Mouse (Mus musculus) retina, postnatal 7 days (tissue): Measurements from ENCODE around the gene B3gnt4.
A peak's percentile ranks its signal among the peaks of the same experiment; 100 is the strongest.
"Not testable (repeated sequence)": the region's sequence is repeated elsewhere in the genome, so short reads cannot be mapped to it uniquely, and the experiment has no call there.

Experiments
- DNase-seq: peaks from one replicate; pipeline ENCODE4 v3.0.0-alpha.2; 2012; ENCODE audit warnings: low read depth, low spot score

The B3gnt4 gene

GRCm38 (mm10) chr5:123510160-123510559 lies at the start of gene B3gnt4:
Gene B3gnt4, plus strand, starts transcription at chr5:123510460.
- no peak for DNase-seq

DNA sequence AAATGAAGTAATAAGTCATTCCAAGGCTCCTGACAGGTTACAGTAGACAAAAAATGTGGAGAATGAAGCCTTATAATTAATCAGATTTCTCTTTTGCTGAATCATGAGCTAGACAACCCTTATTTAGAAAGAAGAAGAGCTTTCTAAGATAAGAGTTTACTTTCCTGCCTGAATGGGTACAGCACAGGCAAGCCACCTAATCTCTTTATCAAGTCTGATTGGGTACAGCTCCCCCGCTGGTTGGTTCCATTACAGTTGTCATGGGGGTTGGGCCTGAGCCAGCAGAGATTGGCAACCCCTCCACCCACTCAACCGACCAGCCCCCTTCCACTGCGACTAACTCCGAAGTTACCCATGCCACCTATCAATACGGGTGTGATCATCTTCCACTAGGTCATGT lies 48.8 kb upstream of the B3gnt4 start:
- DNase-seq, result no peak

DNA sequence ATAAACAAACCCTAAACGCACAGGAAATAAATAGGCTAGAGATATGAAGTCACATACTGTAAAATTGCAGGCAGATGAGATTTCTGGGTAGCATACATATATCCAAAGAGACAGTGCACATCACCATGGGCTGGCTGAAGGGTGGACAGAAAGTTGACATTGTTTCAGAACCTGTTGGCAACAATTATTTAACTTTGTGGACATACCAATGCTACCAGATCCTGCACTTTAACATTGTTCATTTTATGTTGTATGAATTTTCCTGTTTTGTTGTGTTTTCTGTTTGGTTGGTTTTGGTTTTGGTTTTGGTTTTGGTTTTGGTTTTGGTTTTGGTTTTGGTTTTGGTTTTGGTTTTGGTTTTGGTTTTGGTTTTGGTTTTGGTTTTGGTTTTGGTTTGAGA lies 45.6 kb upstream of the B3gnt4 start:
- no peak for DNase-seq

DNA sequence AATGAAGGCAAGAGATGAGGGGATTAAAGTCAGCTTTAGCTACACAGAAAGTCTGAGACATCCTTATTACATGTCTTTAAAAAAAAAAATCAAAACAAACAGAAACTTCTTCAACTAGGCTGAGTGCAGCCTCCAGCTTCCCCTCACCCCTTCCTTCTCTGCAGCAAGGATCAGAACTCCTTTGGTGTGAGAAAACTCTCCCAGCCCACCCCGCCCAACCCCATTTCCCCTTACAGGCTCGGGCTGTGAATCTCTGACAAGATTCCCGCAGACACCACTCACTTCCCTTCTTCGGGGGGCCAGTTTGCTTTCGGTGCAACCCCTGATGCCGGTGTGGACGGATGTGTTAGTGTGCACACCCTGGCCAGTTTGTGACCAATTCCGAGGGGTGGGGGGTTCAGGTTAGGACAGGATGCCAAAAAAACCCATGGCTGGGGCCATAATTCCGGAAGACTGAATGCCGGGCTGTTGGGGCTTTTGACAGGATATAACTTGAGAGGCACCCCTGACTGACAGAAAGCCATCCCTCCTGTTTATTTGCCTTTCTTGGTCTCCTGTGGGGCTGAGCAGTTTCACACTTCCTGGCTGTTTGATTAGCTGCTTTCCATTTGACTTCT lies 39.4 kb upstream of the B3gnt4 start:
- no peak for DNase-seq

- DNase-seq, result no peak
Measured at GRCm38 (mm10) chr5:123473817-123474216, 36.4 kb upstream of the B3gnt4 start.

DNA sequence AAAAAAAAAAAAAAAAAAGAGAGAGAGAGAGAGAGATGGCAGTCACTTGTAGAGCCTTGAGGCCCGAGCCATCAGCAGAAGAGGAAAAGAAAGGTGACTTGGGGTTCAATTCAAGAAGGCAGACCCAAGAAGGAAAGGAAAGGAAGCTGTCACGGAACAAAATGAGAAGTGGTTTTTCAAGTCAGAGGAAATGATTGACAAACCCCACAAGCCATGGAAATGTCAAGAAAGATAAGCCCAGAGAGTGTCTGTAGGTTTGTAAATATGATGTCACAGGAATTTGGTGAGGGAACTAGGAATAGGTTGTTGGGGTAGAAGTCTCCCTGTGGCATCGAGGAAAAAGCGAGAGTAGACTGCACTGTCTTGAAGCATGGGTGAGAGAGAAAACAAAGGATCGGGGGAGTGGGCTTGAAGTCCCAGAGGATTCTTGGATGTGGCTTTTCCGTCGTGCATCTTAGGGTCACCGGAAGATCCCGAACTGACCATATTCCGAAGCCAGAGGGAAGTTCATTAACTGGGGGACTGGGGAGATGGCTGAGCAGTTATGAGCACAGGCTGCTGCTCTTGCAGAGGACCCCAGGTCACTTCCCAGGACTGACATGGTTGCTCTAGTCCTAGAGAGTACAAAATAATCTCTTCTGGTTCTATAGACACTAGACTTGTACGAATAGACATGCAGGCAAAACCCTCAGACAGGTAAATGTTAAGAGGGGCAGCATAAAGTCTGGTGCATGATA lies 22.4 kb upstream of the B3gnt4 start:
- no peak for DNase-seq

DNA sequence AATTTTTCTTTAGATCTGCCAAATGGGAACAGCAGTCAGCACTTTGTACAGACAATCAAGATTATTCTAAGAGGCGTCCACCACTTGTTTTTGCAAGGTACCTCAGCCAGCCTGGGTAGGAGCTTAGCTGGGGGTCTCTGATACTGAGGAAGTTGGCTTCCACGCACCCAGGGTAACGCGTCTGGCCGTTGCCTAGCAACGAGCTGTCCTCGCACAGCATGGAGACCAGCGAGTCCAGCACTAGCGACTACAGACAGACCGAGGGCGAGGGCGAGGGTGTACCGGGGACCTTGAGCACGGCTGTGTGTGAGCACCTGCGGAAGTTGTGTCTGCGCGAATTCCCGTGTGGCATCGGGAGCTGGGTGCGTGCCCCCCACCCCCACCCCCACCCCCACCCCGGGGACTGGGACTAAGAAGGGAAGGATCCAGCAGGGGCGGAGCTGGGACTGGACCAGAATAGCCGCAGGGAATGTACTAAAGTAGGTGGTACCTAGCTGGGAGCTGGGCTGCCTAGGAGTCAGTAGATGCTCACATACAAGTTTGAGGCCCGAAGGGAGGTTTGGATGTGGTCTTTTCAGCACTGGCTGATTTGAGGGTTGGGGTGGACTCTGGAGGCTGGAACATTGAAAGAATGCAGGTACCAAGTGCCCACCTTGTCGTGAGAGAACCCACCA lies 21.0 kb upstream of the B3gnt4 start, which contains the start of the genes Lrrc43 and Il31:
TSS of gene Lrrc43 (plus strand) at position 194 of the 674 bp plus-strand sequence.
TSS of gene Il31 (minus strand) at position 378 of the 674 bp plus-strand sequence.
- DNase-seq, result no peak

DNA sequence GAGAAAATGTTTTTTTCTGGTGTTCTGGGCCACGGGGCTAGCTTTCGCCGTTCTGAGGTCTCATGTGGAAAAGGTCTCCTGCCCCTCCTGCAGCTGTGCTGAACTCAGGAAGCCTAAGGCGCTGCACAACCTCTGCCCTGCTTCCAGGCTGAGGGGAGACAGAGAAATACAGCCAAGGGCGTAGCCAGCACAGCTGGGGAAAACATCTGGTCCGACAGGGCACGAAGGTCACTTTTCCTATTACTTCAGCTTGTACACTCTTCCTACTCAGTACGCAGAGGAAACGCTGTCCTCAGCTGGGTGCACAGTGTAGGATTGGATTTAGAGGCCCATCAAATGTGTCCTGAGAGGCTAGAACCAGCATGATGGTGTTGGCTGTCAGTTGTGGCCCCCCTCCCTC lies 20.3 kb upstream of the B3gnt4 start:
- no peak for DNase-seq

- DNase-seq, result no peak
Measured at GRCm38 (mm10) chr5:123499717-123500116, 10.5 kb upstream of the B3gnt4 start.

GRCm38 (mm10) chr5:123501973-123502372 lies 8.3 kb upstream of the B3gnt4 start:
- DNase-seq, result no peak

GRCm38 (mm10) chr5:123507936-123508723 lies 2.1 kb upstream of the B3gnt4 start:
- peak; percentile 68 for DNase-seq

DNA sequence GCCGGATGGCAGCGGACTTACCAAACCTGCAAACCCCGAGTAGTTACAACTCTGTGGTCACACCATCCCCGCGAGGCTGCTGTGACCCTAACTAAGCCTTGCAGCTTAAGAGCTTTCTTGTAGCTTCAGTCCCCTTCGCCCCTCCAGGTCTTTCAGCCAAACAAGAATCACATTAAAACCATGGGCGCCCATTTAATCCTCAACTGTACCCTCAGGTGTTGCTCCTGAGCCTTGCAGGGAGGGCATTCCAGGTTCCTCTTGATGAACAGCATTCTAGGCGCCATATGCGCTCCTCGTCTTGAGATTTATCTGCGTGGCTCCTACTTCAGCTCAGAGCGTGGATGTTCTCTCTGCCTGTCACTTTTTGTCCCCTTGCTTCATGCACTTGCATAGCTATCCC lies 1.3 kb upstream of the B3gnt4 start:
- no peak for DNase-seq

DNA sequence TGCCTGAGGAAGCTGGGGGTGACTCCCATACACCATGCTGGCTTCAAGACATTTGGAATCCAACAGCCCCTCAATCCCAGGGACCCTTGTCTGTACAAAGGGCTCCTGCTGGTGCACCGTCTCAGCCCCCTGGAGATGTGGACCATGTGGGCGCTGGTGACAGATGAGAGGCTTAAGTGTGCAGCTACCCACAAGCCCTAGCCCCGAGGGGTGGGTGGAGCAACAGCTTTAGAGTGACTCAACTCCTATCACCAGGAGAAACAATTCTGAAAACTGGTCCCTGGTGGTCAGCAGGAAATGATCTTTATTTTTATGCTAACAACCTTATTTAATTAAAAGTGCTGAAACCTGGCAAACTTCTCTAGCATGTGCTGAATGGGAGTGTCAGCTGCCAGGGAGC lies 1.2 kb downstream of the B3gnt4 start:
- not testable (repeated sequence) for DNase-seq

GRCm38 (mm10) chr5:123512102-123512501 lies 1.8 kb downstream of the B3gnt4 start:
- DNase-seq, result no peak

DNA sequence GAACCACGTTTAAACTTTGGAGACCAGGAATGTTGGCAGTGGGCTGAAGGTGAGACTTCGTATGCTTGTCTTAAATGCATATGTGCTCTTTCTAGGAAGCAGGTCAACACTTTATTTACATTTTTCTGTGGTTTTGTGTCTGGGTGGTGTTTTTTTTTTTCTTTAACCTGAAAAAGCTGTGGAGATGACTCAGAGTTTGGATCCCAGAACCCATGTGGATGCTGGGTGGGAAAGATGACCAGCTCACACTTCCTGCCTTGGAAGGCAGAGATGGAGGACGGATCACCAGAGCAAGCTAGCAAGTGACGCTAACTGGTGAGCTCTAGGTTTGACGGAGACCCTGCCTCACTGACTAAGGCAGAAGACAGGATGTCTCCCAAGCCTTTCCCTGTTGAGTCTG lies 4.6 kb downstream of the B3gnt4 start:
- no peak for DNase-seq

DNA sequence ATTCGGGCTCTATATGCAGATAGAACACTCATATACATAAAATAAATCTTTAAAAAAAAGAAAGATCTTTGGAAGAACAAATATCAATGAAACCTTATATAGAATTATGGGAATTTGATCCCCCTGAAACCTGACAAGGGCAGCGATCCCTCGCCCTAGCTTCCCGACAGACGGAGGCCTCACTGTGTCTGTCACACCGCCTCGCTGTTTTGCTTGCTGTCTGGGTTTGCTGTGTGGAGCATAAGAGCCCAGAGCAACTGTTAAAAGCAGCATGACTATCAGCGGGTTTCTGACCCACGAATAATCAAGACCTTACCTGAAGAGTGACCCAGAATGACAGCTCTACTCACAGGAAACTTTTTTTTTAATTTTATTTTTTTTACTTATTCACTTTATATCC lies 10.4 kb downstream of the B3gnt4 start:
- DNase-seq, result no peak

DNA sequence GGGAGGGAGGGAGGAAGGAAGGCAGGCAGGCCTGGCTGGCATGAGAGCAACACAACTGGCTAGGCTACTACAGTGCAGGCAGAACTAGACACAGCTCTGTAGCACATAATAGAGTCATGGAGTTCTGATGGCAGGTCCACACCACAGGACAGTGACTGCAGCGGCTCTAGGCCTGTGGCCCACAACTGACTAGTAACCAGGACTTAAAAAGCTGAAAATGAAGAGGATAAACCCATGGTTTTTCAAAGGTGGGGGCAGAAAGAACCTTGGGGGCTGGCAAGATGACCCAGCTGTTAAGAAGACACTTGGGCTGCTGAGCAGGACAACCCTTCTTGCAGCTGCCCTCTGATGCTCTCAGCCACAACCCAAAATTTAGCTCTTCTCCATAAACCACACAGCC lies 11.4 kb downstream of the B3gnt4 start:
- no peak for DNase-seq

- no peak for DNase-seq
Measured at GRCm38 (mm10) chr5:123522166-123522565, 11.9 kb downstream of the B3gnt4 start.

GRCm38 (mm10) chr5:123523692-123524392 lies 13.6 kb downstream of the B3gnt4 start, which contains the start of gene Diablo:
Gene Diablo, minus strand, starts transcription at chr5:123524176.
- peak; percentile 97 for DNase-seq

DNA sequence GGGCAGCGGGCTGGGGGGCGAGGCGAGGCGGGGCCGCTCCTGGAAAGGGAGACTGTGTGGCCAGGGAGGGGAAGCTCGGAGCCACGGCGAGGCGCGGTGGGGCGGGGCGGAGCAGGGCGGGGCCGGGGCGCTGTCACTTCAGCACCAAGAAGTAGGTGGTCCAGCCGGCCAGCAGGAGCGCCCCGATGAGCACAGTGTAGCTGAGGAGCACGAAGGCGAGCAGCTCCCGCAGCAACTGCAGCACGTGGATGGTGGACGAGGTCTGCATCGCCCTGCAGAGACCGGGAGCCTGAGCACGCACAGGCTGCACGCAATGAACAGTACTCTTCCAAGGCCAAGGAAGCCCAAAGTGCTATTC lies 14.1 kb downstream of the B3gnt4 start:
- no peak for DNase-seq

DNA sequence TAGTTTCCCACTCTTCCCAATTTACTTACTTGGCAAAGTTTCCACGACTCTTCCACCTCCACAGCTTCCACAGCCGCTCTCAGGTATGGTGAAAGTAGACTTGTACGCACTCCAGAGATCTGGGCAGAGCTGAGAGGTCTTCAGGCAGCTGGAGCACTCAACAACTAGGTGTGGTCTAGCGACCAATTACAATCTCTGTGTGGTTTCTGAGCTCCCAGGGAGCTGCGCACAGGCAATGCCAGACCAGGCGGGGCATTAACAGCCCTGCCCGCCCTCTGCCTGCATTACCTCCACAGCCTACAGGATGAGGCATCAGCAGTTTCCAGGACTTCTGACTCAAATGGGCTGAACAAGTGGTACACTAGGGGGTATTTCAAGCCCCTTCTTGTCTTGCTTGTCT lies 15.0 kb downstream of the B3gnt4 start, which contains the start of gene Gm49027:
TSS of gene Gm49027 (minus strand) at position 208 of the 400 bp plus-strand sequence.
- DNase-seq, result no peak
